Mouse (Mus musculus) testis, adult 2 months (tissue): Measurements from ENCODE around the gene Itgb1bp2. TPM values are rescaled to one million over a fixed set of nuclear protein-coding genes. Genes with fewer than 3 reads are reported as not detected.
A peak's percentile ranks its signal among the peaks of the same experiment; 100 is the strongest.

Experiments
- H3K27ac ChIP-seq: fragments of 200-500 bp; 2 replicates; pipeline ENCODE4 v1.5.1; 2012; ENCODE audit warnings: low read depth, low read length; ENCODE audit not compliant: control insufficient read depth, insufficient read depth
- H3K27me3 ChIP-seq: fragments of 200-500 bp; 2 replicates; pipeline ENCODE4 v1.6.1; 2012; ENCODE audit warnings: mild to moderate bottlenecking, low read length, moderate library complexity; ENCODE audit not compliant: control insufficient read depth, insufficient read depth
- H3K36me3 ChIP-seq: fragments of 200-500 bp; 2 replicates; pipeline ENCODE4 v1.6.1; 2012; ENCODE audit warnings: mild to moderate bottlenecking, low read length; ENCODE audit not compliant: control insufficient read depth, insufficient read depth
- H3K4me1 ChIP-seq: fragments of 200-500 bp; 2 replicates; pipeline ENCODE4 v1.6.1; 2012; ENCODE audit warnings: low read length; ENCODE audit not compliant: control insufficient read depth, insufficient read depth
- H3K4me3 ChIP-seq: fragments of 200-500 bp; 2 replicates; pipeline ENCODE4 v1.5.1; 2012; ENCODE audit warnings: low read depth, mild to moderate bottlenecking, low read length, moderate library complexity, mixed read lengths; ENCODE audit not compliant: control insufficient read depth
- CTCF ChIP-seq: fragments of 200-500 bp; IDR thresholded peaks from 2 replicates; pipeline ENCODE4 v1.5.1; 2012; ENCODE audit warnings: low read depth, mild to moderate bottlenecking, inconsistent platforms, low read length, moderate library complexity; ENCODE audit not compliant: control insufficient read depth, insufficient read depth, insufficient replicate concordance
- POLR2A ChIP-seq: fragments of 200-500 bp; IDR thresholded peaks from 2 replicates; pipeline ENCODE4 v1.6.1; 2012; ENCODE audit warnings: low read depth, mild to moderate bottlenecking, inconsistent platforms, low read length, moderate library complexity; ENCODE audit not compliant: control insufficient read depth
- polyA plus RNA-seq: library from polyadenylated mRNA; depleted of rRNA; stranded (reverse); fragments of >200 nt; gene quantifications from 2 replicates; pipeline ENCODE4 v1.2.3, GENCODE M21; 2012; rRNA removed

The Itgb1bp2 gene
- polyA plus RNA-seq: 0.11 TPM in 1 of 2 replicates, not detected in the other

GRCm38 (mm10) chrX:101448886-101449475 is at the start of gene Itgb1bp2:
Gene Itgb1bp2 (plus strand): TSS chrX:101449088.
- no peaks in the 10 kb centered on the region for H3K27me3 ChIP-seq
- no peaks in the 10 kb centered on the region for H3K4me1 ChIP-seq
- no peak within 1 kb of the TSS for H3K27ac ChIP-seq
- H3K36me3 ChIP-seq: no peaks in the 10 kb centered on the region
- TF ChIP-seq POLR2A (no peak), CTCF (no peak)
- H3K4me3 ChIP-seq: no peak within 1 kb of the TSS

DNA sequence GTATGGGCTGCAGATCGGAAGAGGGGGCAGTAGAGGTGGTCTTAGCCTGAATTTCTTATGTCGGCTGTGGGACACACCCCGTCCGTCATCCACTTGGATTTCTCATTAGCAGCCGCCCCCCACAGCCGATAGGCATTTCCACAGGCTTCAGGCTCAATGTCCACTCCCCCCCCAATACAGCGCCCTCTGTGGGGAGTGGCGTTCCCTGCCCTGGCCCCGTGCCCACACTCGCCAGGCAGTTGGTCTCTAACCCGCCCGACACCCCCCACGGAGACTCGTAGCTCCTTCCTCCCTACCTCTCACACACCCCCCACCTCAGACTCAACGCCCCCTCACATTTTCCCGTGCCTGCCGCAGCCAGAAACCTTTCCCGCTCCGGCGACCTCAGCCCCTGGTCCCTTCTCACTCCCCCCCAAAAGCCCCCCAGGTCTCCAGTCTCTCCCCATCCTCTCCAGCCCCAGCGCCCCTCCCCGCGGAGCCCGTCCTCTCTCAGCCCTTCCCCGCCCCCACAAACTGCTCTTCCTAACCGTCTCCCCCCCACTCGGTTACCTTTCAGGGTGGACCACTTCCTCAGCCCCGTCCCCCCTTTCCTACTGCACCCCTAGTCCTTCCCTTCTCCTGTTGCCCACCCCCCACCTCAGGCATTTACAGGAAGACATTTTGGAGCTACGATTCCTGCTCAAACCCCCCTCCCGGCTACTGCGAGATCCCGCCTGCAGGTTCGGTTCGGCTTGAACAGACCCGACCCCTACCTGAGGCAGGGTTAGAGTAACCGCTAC is 29.8 kb upstream of the Itgb1bp2 start:
- TF ChIP-seq POLR2A (0 out of 2 replicates have a peak, but pooled peaks have one; percentile 31), CTCF (no peak)
- peak overlapping the region; percentile 85 for H3K27ac ChIP-seq
- no peaks in the 10 kb centered on the region for H3K36me3 ChIP-seq
- peak overlapping the region; percentile 86 for H3K4me3 ChIP-seq
- peaks cover 10% of the 10 kb centered on the region for H3K4me1 ChIP-seq
- no peaks in the 10 kb centered on the region for H3K27me3 ChIP-seq

DNA sequence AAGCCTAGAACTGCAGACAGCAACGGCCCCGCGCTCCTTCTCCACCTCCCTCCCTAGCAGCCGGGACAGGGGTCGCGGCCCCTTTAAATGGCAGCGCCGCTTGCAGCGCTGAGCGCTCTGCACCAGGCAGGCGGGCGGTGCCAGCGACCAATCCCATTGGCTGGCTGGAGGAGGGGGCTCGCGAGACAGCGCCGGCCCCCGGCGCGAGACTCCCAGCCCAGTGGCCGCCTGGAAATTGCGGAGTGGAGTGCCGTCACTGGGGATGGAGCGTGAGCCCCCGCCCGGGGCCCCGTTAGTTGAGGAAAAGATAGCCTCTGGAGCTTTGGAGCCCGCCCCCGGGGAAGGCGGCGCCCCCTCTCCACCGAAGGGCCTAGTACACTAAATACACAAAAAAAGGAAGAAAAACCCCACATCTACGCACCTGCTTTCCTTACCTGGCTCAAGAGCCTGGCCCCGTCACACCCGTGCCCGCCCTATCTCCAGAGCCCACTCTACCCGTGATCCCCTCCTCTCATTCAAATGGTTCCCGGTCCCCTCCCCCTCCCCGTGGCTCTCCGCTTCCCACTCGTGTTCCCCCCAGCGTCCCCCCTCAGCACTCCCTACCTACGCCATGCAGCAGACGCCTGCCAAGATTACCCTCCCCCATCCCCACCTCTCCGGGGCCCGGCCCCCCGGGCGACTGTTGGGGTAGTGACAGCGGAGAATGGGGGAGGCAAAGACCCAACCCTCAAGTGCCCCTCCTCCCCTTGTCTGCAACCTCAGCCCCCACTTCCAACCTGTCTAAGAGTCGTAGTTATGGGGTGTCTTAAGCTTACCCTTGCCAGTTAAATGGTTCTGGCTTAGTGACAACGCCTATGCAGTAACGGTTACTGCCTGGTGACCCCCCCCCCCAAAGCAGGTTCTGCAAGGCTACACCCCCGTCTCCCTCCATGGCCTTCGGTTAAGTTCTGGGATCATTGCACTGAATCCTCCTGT is 28.9 kb upstream of the Itgb1bp2 start:
- peak overlapping the region; percentile 86 for H3K4me3 ChIP-seq
- no peak for TF ChIP-seq POLR2A
- no peak for TF ChIP-seq CTCF
- H3K27me3 ChIP-seq: no peaks in the 10 kb centered on the region
- H3K36me3 ChIP-seq: no peaks in the 10 kb centered on the region
- peaks cover 10% of the 10 kb centered on the region for H3K4me1 ChIP-seq
- H3K27ac ChIP-seq: peak overlapping the region; percentile 90

DNA sequence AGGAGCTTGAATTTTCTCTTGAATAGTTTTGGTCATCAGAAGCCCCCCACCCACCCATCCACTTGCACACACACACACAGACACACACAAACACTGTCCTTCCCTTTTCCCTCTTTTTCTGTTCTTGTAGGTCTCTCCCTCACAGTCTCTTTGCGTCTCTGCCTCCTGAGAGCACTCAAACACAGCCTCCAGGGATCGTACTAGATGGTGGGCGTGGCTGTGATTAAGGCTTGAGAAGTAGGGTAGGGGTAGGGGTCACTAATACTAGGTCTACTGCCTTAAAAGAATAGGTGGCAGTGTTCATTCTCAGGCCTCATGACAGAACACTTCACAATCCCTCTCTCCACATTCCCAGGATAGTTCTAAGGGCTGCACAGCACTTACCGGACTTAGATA is 28.2 kb upstream of the Itgb1bp2 start, which contains the start of gene Zmym3:
Gene Zmym3, minus strand, starts transcription at position 150 of the 396 bp plus-strand sequence.
- peak within 1 kb of the TSS; percentile 86 for H3K4me3 ChIP-seq
- no peak for TF ChIP-seq POLR2A
- no peak for TF ChIP-seq CTCF
- no peaks in the 10 kb centered on the region for H3K36me3 ChIP-seq
- peaks cover 10% of the 10 kb centered on the region for H3K4me1 ChIP-seq
- H3K27me3 ChIP-seq: no peaks in the 10 kb centered on the region
- peak within 1 kb of the TSS; percentile 90 for H3K27ac ChIP-seq

DNA sequence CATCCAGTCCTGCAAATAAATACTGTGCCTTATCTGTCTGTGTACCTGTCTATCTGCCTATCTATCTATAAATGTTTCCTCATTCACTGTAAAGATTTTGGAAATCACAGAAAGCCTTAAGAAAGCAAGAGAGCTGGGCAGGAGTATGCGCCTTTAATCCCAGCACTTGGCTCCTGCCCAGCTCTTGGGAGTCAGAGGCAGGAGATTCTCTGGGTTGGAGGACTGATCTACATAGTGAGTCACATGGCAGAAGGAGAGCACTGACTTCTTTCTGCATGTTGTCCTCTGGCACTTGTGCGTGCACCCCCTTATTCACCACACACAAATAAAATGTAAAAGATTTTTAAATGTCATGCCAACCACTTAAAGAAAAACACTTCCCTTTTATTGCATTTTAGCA is 25.4 kb upstream of the Itgb1bp2 start:
- Histone ChIP-seq H3K36me3 (no peaks in the 10 kb centered on the region), H3K4me3 (no peak overlapping the region), H3K4me1 (peaks cover 4% of the 10 kb centered on the region), H3K27ac (no peak overlapping the region), H3K27me3 (no peaks in the 10 kb centered on the region)
- TF ChIP-seq POLR2A (no peak), CTCF (no peak)

- H3K27me3 ChIP-seq: no peaks in the 10 kb centered on the region
- no peak for TF ChIP-seq POLR2A
- TF ChIP-seq CTCF: no peak
- no peaks in the 10 kb centered on the region for H3K36me3 ChIP-seq
- H3K4me3 ChIP-seq: no peak overlapping the region; the same call in 1 of the 2 replicates
- H3K4me1 ChIP-seq: no peaks in the 10 kb centered on the region; the same call in 1 of the 2 replicates
- no peak overlapping the region for H3K27ac ChIP-seq
Measured at GRCm38 (mm10) chrX:101427774-101428173, 21.1 kb upstream of the Itgb1bp2 start.

DNA sequence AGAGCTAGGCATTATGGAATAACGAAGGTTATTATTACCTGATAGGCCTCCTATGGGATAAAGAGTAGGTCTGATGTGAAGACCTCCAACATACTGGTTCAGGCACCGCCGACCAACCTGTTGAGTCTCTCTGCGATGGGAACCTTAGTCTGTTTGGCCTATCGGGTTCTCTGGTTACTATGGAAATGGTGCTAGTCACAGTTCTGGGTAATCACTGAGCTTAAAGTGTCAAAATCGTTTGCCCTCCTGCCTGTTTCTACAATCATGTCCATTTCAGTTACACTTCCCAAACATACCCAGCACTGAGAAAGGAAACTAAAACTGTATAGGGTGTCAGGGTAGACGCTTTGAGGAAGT is 20.1 kb upstream of the Itgb1bp2 start:
- H3K4me1 ChIP-seq: no peaks in the 10 kb centered on the region; the same call in 1 of the 2 replicates
- TF ChIP-seq POLR2A: no peak
- no peak for TF ChIP-seq CTCF
- peak overlapping the region; percentile 93; the same call in 1 of the 2 replicates for H3K4me3 ChIP-seq
- H3K27me3 ChIP-seq: no peaks in the 10 kb centered on the region
- H3K27ac ChIP-seq: peak overlapping the region; percentile 90
- no peaks in the 10 kb centered on the region for H3K36me3 ChIP-seq
